Mouse (Mus musculus) brain, embryonic 14.5 days (tissue): ENCODE data around the gene Zbtb37.

Source experiments
- CTCF ChIP-seq: fragments of 200-500 bp; IDR thresholded peaks from 2 replicates; pipeline ENCODE4 v1.5.1; 2012; ENCODE audit warnings: inconsistent platforms, mild to moderate bottlenecking, moderate library complexity, borderline replicate concordance; ENCODE audit not compliant: insufficient read depth, insufficient read length; ENCODE audit errors: extremely low read depth
- POLR2A ChIP-seq: fragments of 200-500 bp; IDR thresholded peaks from 2 replicates; pipeline ENCODE4 v1.6.1; 2012; ENCODE audit warnings: mild to moderate bottlenecking, inconsistent platforms, borderline replicate concordance; ENCODE audit not compliant: poor library complexity, insufficient read depth, insufficient read length, severe bottlenecking; ENCODE audit errors: extremely low read depth

GRCm38 (mm10) chr1:161032345-161032744 lies 2.3 kb downstream of the Zbtb37 start:
- TF ChIP-seq POLR2A (no peak), CTCF (no peak)
